Mouse (Mus musculus): ENCODE measurements around the gene Klf9. TPM values are rescaled to one million over a fixed set of nuclear protein-coding genes. Genes with fewer than 3 reads are reported as not detected.

Klf9 gene
- polyA plus RNA-seq (2021; fragmentation: Nextera tagmentation): 37.4 and 40.4 TPM in 2 replicates
- long read RNA-seq, experiment 1, full-length matches to known transcripts: 126 of 175 reads
- long read RNA-seq, experiment 1, partial matches to known transcripts: 6 of 175 reads
- long read RNA-seq, experiment 1, other reads (novel, unspliced or antisense): 43 of 175 reads
- long read RNA-seq, experiment 2, full-length matches to known transcripts: 946 of 971 reads
- long read RNA-seq, experiment 2, partial matches to known transcripts: 1 of 971 reads
- long read RNA-seq, experiment 2, other reads (novel, unspliced or antisense): 24 of 971 reads

GRCm38 (mm10) chr19:23140689-23141317, at the start of gene Klf9:
Gene Klf9 (plus strand): TSS chr19:23141226.

Small RNA genes within 50 kb of the gene (microRNA-seq; reads per million reads assigned to microRNA genes)
- not detected for gene Mir1192

Other genes with a start within 250 kb of the Klf9 start
- gene Smc5, start 132.7 kb downstream of the Klf9 start, polyA plus RNA-seq (2021; fragmentation: Nextera tagmentation): 5.3 and 6.3 TPM in 2 replicates

All from layer of hippocampus, adult 6 months (tissue).